Mouse (Mus musculus) midbrain, embryonic 13.5 days (tissue): ENCODE measurements around the gene Camk1. TPM values are rescaled to one million over a fixed set of nuclear protein-coding genes. Genes with fewer than 3 reads are reported as not detected.

Experiments used
- ATAC-seq: fragments of 200-750 bp; cut with Nextera tagmentation; 2 replicates; pipeline ENCODE4 v1.8.0; 2017; ENCODE audit warnings: mild to moderate bottlenecking, moderate TSS enrichment, moderate library complexity
- H3K27ac ChIP-seq: fragments of 300-500 bp; sonication (generic); 2 replicates; pipeline ENCODE4 v1.5.1; 2015; ENCODE audit warnings: inconsistent platforms, mild to moderate bottlenecking, moderate library complexity
- H3K27me3 ChIP-seq: fragments of 300-500 bp; sonication (generic); 2 replicates; pipeline ENCODE4 v1.6.1; 2015; ENCODE audit warnings: mild to moderate bottlenecking, inconsistent platforms
- H3K36me3 ChIP-seq: fragments of 300-500 bp; sonication (generic); 2 replicates; pipeline ENCODE4 v1.6.1; 2015; ENCODE audit warnings: mild to moderate bottlenecking, inconsistent platforms
- H3K4me1 ChIP-seq: fragments of 300-500 bp; sonication (generic); replicated peaks from 2 replicates; pipeline ENCODE4 v1.6.1; 2015; ENCODE audit warnings: inconsistent platforms
- H3K4me2 ChIP-seq: fragments of 300-500 bp; sonication (generic); replicated peaks from 2 replicates; pipeline ENCODE4 v1.6.1; 2015; ENCODE audit warnings: moderate library complexity, mild to moderate bottlenecking, inconsistent platforms
- H3K4me3 ChIP-seq: fragments of 300-500 bp; sonication (generic); replicated peaks from 2 replicates; pipeline ENCODE4 v1.5.1; 2015; ENCODE audit warnings: mild to moderate bottlenecking, inconsistent platforms
- H3K9ac ChIP-seq: fragments of 300-500 bp; sonication (generic); replicated peaks from 2 replicates; pipeline ENCODE4 v1.6.1; 2015; ENCODE audit warnings: mild to moderate bottlenecking, inconsistent platforms
- H3K9me3 ChIP-seq: fragments of 300-500 bp; sonication (generic); 2 replicates; pipeline ENCODE4 v1.6.1; 2016; ENCODE audit warnings: mild to moderate bottlenecking, inconsistent platforms
- WGBS: fragments of 180-500 bp; shearing (Covaris S2); methylation state at CpG from one replicate; pipeline ENCODE4 v1.1.7; 2015; 5-methylcytosine and 5-hydroxymethylcytosine counted together
- polyA plus RNA-seq: library from polyadenylated mRNA; unstranded; fragments of >200 nt; fragmentation: Nextera tagmentation; extraction: Ambion mirVana; gene quantifications from 2 replicates; pipeline ENCODE4 v1.2.1, GENCODE M21; 2015

Gene Camk1
- polyA plus RNA-seq, 1 experiment from 2014 or later: 79.4 TPM

- H3K4me2 ChIP-seq: no peak overlapping the region
- H3K4me1 ChIP-seq: peaks cover 20% of the 10 kb centered on the region
- H3K27ac ChIP-seq: no peak overlapping the region
- no peak overlapping the region for H3K4me3 ChIP-seq
- H3K36me3 ChIP-seq: peaks cover 34% of the 10 kb centered on the region
- no peak overlapping the region for H3K9ac ChIP-seq
- no peak for ATAC-seq
- no peaks in the 10 kb centered on the region for H3K27me3 ChIP-seq
- 89% methylated on average over 1 of the region's 1 CpGs for WGBS
- H3K9me3 ChIP-seq: no peaks in the 10 kb centered on the region
These were observed 14.4 kb downstream of the Camk1 start for GRCm38 (mm10) chr6:113329396-113329795.

GRCm38 (mm10) chr6:113326533-113327315 lies 17.1 kb downstream of the Camk1 start, which contains the start of gene Ogg1:
Gene Ogg1 (plus strand): TSS chr6:113326972.
- H3K9ac ChIP-seq: peak within 1 kb of the TSS; percentile 79
- H3K27ac ChIP-seq: peak within 1 kb of the TSS; percentile 85
- peak; percentile 99 for ATAC-seq
- peak within 1 kb of the TSS; percentile 56 for H3K4me3 ChIP-seq
- no peaks in the 10 kb centered on the region for H3K27me3 ChIP-seq
- peaks cover 16% of the 10 kb centered on the region for H3K4me1 ChIP-seq
- H3K36me3 ChIP-seq: peaks cover 39% of the 10 kb centered on the region
- peak within 1 kb of the TSS; percentile 79 for H3K4me2 ChIP-seq
- no peaks in the 10 kb centered on the region for H3K9me3 ChIP-seq
- WGBS: under 1% methylated on average over 52 of the region's 52 CpGs

GRCm38 (mm10) chr6:113315972-113316371 lies 27.8 kb downstream of the Camk1 start:
- Histone ChIP-seq H3K27ac (no peak overlapping the region), H3K4me1 (no peaks in the 10 kb centered on the region), H3K4me3 (no peak overlapping the region), H3K4me2 (no peak overlapping the region), H3K9ac (no peak overlapping the region), H3K27me3 (no peaks in the 10 kb centered on the region), H3K9me3 (no peaks in the 10 kb centered on the region), H3K36me3 (peaks cover 90% of the 10 kb centered on the region)
- no peak for ATAC-seq
- 95% methylated on average over 3 of the region's 3 CpGs for WGBS

GRCm38 (mm10) chr6:113308141-113308540 lies 35.6 kb downstream of the Camk1 start:
- Histone ChIP-seq H3K4me1 (peaks cover 31% of the 10 kb centered on the region), H3K36me3 (peaks cover 26% of the 10 kb centered on the region), H3K27ac (no peak overlapping the region), H3K9ac (peak overlapping the region; percentile 93), H3K27me3 (no peaks in the 10 kb centered on the region), H3K4me2 (peak overlapping the region; percentile 100), H3K4me3 (peak overlapping the region; percentile 98), H3K9me3 (no peaks in the 10 kb centered on the region)
- no peak for ATAC-seq
- 32% methylated on average over 5 of the region's 5 CpGs for WGBS

- under 1% methylated on average over 33 of the region's 34 CpGs for WGBS
- Histone ChIP-seq H3K4me3 (peak overlapping the region; percentile 98), H3K27me3 (no peaks in the 10 kb centered on the region), H3K9ac (peak overlapping the region; percentile 93), H3K27ac (peak overlapping the region; percentile 98), H3K9me3 (no peaks in the 10 kb centered on the region), H3K4me2 (peak overlapping the region; percentile 100), H3K4me1 (peaks cover 31% of the 10 kb centered on the region), H3K36me3 (peaks cover 21% of the 10 kb centered on the region)
- peak; percentile 2; the same call in 1 of the 2 replicates for ATAC-seq
These were observed 36.2 kb downstream of the Camk1 start for GRCm38 (mm10) chr6:113307481-113308121.

GRCm38 (mm10) chr6:113306986-113307349 lies 36.8 kb downstream of the Camk1 start, which contains the start of gene Brpf1:
Gene Brpf1 (plus strand): TSS chr6:113307137.
- peaks cover 31% of the 10 kb centered on the region for H3K4me1 ChIP-seq

GRCm38 (mm10) chr6:113306322-113306985 lies 37.3 kb downstream of the Camk1 start:
- under 1% methylated on average over 48 of the region's 50 CpGs for WGBS
- H3K4me3 ChIP-seq: peak overlapping the region; percentile 98
- peaks cover 15% of the 10 kb centered on the region for H3K36me3 ChIP-seq
- H3K27me3 ChIP-seq: no peaks in the 10 kb centered on the region
- H3K4me1 ChIP-seq: peaks cover 31% of the 10 kb centered on the region
- peak overlapping the region; percentile 98 for H3K27ac ChIP-seq
- peak overlapping the region; percentile 100 for H3K4me2 ChIP-seq
- H3K9ac ChIP-seq: peak overlapping the region; percentile 93
- peak; percentile 99 for ATAC-seq
- no peaks in the 10 kb centered on the region for H3K9me3 ChIP-seq

More at GRCm38 (mm10) chr6:113306986-113307349, 36.8 kb downstream of the Camk1 start, which contains the start of gene Brpf1:
- H3K4me2 ChIP-seq: peak within 1 kb of the TSS; percentile 100
- H3K4me3 ChIP-seq: peak within 1 kb of the TSS; percentile 98
- H3K9ac ChIP-seq: peak within 1 kb of the TSS; percentile 93
- no peaks in the 10 kb centered on the region for H3K9me3 ChIP-seq
- H3K27ac ChIP-seq: peak within 1 kb of the TSS; percentile 98
- peak; percentile 68 for ATAC-seq
- peaks cover 15% of the 10 kb centered on the region for H3K36me3 ChIP-seq
- WGBS: under 1% methylated on average over 32 of the region's 32 CpGs
- H3K27me3 ChIP-seq: no peaks in the 10 kb centered on the region

- H3K4me3 ChIP-seq: no peak overlapping the region
- H3K9me3 ChIP-seq: no peaks in the 10 kb centered on the region
- H3K36me3 ChIP-seq: no peaks in the 10 kb centered on the region
- ATAC-seq: no peak
- no peak overlapping the region for H3K4me2 ChIP-seq
- H3K27me3 ChIP-seq: no peaks in the 10 kb centered on the region
- no peak overlapping the region for H3K27ac ChIP-seq
- peaks cover 4% of the 10 kb centered on the region for H3K4me1 ChIP-seq
- H3K9ac ChIP-seq: no peak overlapping the region
- 27% methylated on average over 3 of the region's 3 CpGs for WGBS
These were observed 41.5 kb downstream of the Camk1 start for GRCm38 (mm10) chr6:113302258-113302657.

- WGBS: 79% methylated on average over 5 of the region's 5 CpGs
- no peak overlapping the region for H3K4me2 ChIP-seq
- ATAC-seq: no peak
These were observed 42.4 kb downstream of the Camk1 start for GRCm38 (mm10) chr6:113301350-113301749.

GRCm38 (mm10) chr6:113296639-113297038 lies 47.1 kb downstream of the Camk1 start:
- Histone ChIP-seq H3K9me3 (no peaks in the 10 kb centered on the region), H3K36me3 (no peaks in the 10 kb centered on the region), H3K27me3 (no peaks in the 10 kb centered on the region), H3K9ac (no peak overlapping the region), H3K4me2 (no peak overlapping the region), H3K4me3 (no peak overlapping the region), H3K27ac (no peak overlapping the region), H3K4me1 (no peaks in the 10 kb centered on the region)
- 77% methylated on average over 4 of the region's 4 CpGs for WGBS
- ATAC-seq: no peak

More at GRCm38 (mm10) chr6:113301350-113301749, 42.4 kb downstream of the Camk1 start:
- no peak overlapping the region for H3K4me3 ChIP-seq
- no peak overlapping the region for H3K27ac ChIP-seq
- H3K9me3 ChIP-seq: no peaks in the 10 kb centered on the region
- H3K27me3 ChIP-seq: no peaks in the 10 kb centered on the region
- no peak overlapping the region for H3K9ac ChIP-seq
- H3K4me1 ChIP-seq: peaks cover 4% of the 10 kb centered on the region
- H3K36me3 ChIP-seq: no peaks in the 10 kb centered on the region

- no peaks in the 10 kb centered on the region for H3K4me1 ChIP-seq
- no peak overlapping the region for H3K4me3 ChIP-seq
- 80% methylated on average over 2 of the region's 2 CpGs for WGBS
- no peaks in the 10 kb centered on the region for H3K27me3 ChIP-seq
- no peak for ATAC-seq
- H3K36me3 ChIP-seq: no peaks in the 10 kb centered on the region
- H3K27ac ChIP-seq: no peak overlapping the region
- no peaks in the 10 kb centered on the region for H3K9me3 ChIP-seq
- H3K4me2 ChIP-seq: no peak overlapping the region
- no peak overlapping the region for H3K9ac ChIP-seq
These were observed 47.7 kb downstream of the Camk1 start for GRCm38 (mm10) chr6:113296046-113296445.

- Histone ChIP-seq H3K9me3 (no peaks in the 10 kb centered on the region), H3K4me3 (no peak overlapping the region), H3K27me3 (no peaks in the 10 kb centered on the region), H3K4me1 (no peaks in the 10 kb centered on the region), H3K36me3 (no peaks in the 10 kb centered on the region), H3K27ac (no peak overlapping the region), H3K9ac (no peak overlapping the region), H3K4me2 (no peak overlapping the region)
- ATAC-seq: no peak
- 75% methylated on average over 5 of the region's 5 CpGs for WGBS
These were observed 50.8 kb downstream of the Camk1 start for GRCm38 (mm10) chr6:113292938-113293337.
